Mouse (Mus musculus): Measurements from ENCODE around the gene Ciart. TPM values are rescaled to one million over a fixed set of nuclear protein-coding genes. Genes with fewer than 3 reads are reported as not detected.
A peak's percentile ranks its signal among the peaks of the same experiment; 100 is the strongest.
"Not testable (repeated sequence)": the region's sequence is repeated elsewhere in the genome, so short reads cannot be mapped to it uniquely, and the experiment has no call there.

The Ciart gene
- polyA plus RNA-seq, 1 experiment from 2014 or later: 7.1 TPM

GRCm38 (mm10) chr3:95895501-95895900 lies 13.4 kb upstream of the Ciart start:
- not testable (repeated sequence) for H3K27me3 ChIP-seq (ENCODE audit: control insufficient read depth, insufficient read depth, low read length); H3K9me3 ChIP-seq (ENCODE audit: control insufficient read depth, low read length); H3K36me3 ChIP-seq (ENCODE audit: control insufficient read depth, insufficient read depth, low read length); H3K27ac ChIP-seq (replicated peaks; ENCODE audit: low read depth, low read length); H3K9ac ChIP-seq (ENCODE audit: low read length); H3K4me2 ChIP-seq (ENCODE audit: low read depth, severe bottlenecking); H3K4me3 ChIP-seq (ENCODE audit: low read depth, low read length); DNase-seq (ENCODE audit: low spot score); ATAC-seq (ENCODE audit: insufficient number of reproducible peaks, low FRiP score, low TSS enrichment, low read depth)
- H3K4me1 ChIP-seq (ENCODE audit: control insufficient read depth, insufficient read depth, low read length): peaks cover 15% of the 10 kb centered on the region; the same call in 1 of the 2 replicates
- 92% methylated on average over 7 of the region's 7 CpGs for WGBS

DNA sequence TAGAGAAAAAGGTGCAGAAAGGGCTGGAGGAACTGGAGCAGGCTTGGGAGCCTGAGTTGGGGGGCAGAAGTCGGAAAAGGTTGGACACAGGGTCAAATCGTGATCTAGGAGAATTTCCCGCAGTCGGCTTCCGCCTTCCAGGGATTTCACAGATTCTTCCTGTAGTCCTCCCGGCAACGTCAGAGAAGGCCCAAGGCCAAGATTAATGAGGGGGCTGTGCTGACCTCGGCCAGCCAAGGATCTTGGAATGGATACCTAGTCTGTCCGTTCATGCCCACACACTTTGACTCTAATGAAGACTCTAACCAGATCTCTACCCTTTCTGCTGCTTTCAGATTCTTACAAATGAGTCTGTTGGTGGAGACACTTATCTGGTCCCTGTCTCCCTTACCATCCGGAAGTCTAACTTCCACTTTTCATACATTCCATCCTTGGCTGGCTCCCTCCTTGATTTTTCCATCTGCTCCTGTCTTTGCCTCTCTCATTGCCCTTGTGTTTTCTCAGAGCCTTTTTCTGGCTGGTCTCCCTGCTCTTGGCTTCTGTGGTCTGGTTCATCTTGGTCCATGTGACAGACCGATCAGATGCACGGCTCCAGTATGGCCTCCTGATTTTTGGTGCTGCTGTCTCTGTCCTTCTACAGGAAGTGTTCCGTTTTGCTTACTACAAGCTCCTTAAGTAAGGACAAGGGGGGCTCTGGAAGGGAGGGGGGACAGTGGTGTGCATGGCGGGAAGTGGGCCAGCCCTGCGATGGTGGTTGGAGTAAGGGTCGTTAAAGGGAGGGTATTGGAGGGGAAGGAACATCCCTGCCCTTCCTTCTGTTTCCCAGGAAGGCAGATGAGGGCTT lies 12.5 kb upstream of the Ciart start:
- H3K4me1 ChIP-seq (ENCODE audit: control insufficient read depth, insufficient read depth, low read length): peaks cover 15% of the 10 kb centered on the region; the same call in 1 of the 2 replicates
- H3K4me3 ChIP-seq (ENCODE audit: low read depth, low read length): peak overlapping the region; percentile 65
- 0 out of 2 replicates have a peak, but pooled peaks cover 2% of the 10 kb centered on the region for H3K36me3 ChIP-seq (ENCODE audit: control insufficient read depth, insufficient read depth, low read length)
- H3K9me3 ChIP-seq (ENCODE audit: control insufficient read depth, low read length): no peaks in the 10 kb centered on the region
- no peaks in the 10 kb centered on the region for H3K27me3 ChIP-seq (ENCODE audit: control insufficient read depth, insufficient read depth, low read length)
- 11% methylated on average over 16 of the region's 16 CpGs for WGBS
- no peak overlapping the region for H3K27ac ChIP-seq (replicated peaks; ENCODE audit: low read depth, low read length)
- peak overlapping the region; percentile 72 for H3K9ac ChIP-seq (ENCODE audit: low read length)
- ATAC-seq (ENCODE audit: insufficient number of reproducible peaks, low FRiP score, low TSS enrichment, low read depth): 0 out of 2 replicates have a peak, but pooled peaks have one; percentile 0
- no peak for DNase-seq (ENCODE audit: low spot score)
- H3K4me2 ChIP-seq (ENCODE audit: low read depth, severe bottlenecking): peak overlapping the region; percentile 83

GRCm38 (mm10) chr3:95893606-95894316 lies 11.7 kb upstream of the Ciart start, which contains the start of gene Aph1a:
TSS of gene Aph1a (plus strand) at chr3:95893969.
- WGBS: under 1% methylated on average over 25 of the region's 43 CpGs
- H3K9ac ChIP-seq (ENCODE audit: low read length): peak within 1 kb of the TSS; percentile 72
- H3K4me3 ChIP-seq (ENCODE audit: low read depth, low read length): peak within 1 kb of the TSS; percentile 65
- peaks cover 15% of the 10 kb centered on the region; the same call in 1 of the 2 replicates for H3K4me1 ChIP-seq (ENCODE audit: control insufficient read depth, insufficient read depth, low read length)
- 0 out of 2 replicates have a peak within 1 kb of the TSS, but pooled peaks have one; percentile 16 for H3K27ac ChIP-seq (replicated peaks; ENCODE audit: low read depth, low read length)
- peak; percentile 95 for ATAC-seq (ENCODE audit: insufficient number of reproducible peaks, low FRiP score, low TSS enrichment, low read depth)
- not testable (repeated sequence) for H3K9me3 ChIP-seq (ENCODE audit: control insufficient read depth, low read length); H3K27me3 ChIP-seq (ENCODE audit: control insufficient read depth, insufficient read depth, low read length); H3K36me3 ChIP-seq (ENCODE audit: control insufficient read depth, insufficient read depth, low read length)
- peak; percentile 95 for DNase-seq (ENCODE audit: low spot score)
- H3K4me2 ChIP-seq (ENCODE audit: low read depth, severe bottlenecking): peak within 1 kb of the TSS; percentile 83

- H3K4me2 ChIP-seq (ENCODE audit: low read depth, severe bottlenecking): peak overlapping the region; percentile 42
- WGBS: 11% methylated on average over 7 of the region's 7 CpGs
- no peak overlapping the region; the same call in 1 of the 2 replicates for H3K9ac ChIP-seq (ENCODE audit: low read length)
- peak overlapping the region; percentile 65 for H3K4me3 ChIP-seq (ENCODE audit: low read depth, low read length)
- no peaks in the 10 kb centered on the region for H3K9me3 ChIP-seq (ENCODE audit: control insufficient read depth, low read length)
- 0 out of 2 replicates have a peak overlapping the region, but pooled peaks have one; percentile 16 for H3K27ac ChIP-seq (replicated peaks; ENCODE audit: low read depth, low read length)
- H3K36me3 ChIP-seq (ENCODE audit: control insufficient read depth, insufficient read depth, low read length): 0 out of 2 replicates have a peak, but pooled peaks cover 2% of the 10 kb centered on the region
- ATAC-seq (ENCODE audit: insufficient number of reproducible peaks, low FRiP score, low TSS enrichment, low read depth): no peak
- DNase-seq (ENCODE audit: low spot score): no peak
- H3K4me1 ChIP-seq (ENCODE audit: control insufficient read depth, insufficient read depth, low read length): peaks cover 15% of the 10 kb centered on the region; the same call in 1 of the 2 replicates
- no peaks in the 10 kb centered on the region for H3K27me3 ChIP-seq (ENCODE audit: control insufficient read depth, insufficient read depth, low read length)
Observed at GRCm38 (mm10) chr3:95893126-95893525, 11.1 kb upstream of the Ciart start.

DNA sequence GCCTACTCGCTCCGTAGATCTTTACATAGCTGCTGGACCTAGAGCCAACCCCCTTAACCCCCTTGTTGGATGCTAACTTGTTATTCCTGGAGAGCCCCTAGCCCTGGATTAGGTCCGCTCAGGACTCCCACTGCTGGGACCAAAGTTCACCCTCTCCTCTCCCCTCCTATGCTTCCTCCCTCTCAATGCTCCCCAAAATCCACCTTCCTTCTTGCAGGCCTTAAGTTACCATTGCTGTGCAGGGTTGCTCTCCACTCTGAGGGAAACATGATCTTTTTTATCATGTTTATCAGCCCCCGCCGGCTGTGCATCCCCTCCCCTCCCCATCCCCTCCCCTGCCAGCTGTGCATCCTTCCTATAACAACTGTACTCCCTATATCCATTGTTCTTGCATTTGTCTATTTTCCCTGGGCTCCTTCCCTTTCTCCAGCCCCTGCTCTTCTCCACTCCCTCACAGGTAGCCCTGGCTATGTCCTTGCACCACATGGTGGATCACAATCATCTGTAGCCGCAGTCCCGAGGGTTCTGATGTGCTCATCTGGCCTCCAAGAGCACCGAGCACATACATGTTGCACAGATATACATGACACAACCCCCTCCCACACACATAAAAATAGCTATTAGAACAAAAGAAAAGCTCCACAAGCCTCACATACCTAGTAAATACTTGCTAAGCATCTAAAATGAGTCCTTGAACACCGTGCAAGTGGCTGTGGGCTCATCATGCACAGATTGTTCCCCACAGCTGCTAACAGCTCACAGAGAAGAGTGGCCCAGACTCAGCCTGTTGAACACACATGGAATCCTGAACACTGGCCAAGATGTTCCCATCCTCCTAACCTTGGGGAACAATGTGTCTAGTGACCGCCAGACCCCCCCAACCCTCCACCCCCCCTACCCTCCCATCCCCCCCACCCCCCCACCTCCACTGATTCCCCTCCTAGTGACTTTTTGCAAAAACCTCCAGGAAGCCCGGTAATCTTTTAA lies 10.3 kb upstream of the Ciart start:
- WGBS: 35% methylated on average over 11 of the region's 11 CpGs
- Histone ChIP-seq H3K4me3 (ENCODE audit: low read depth, low read length) (no peak overlapping the region), H3K27me3 (ENCODE audit: control insufficient read depth, insufficient read depth, low read length) (no peaks in the 10 kb centered on the region), H3K27ac (replicated peaks; ENCODE audit: low read depth, low read length) (0 out of 2 replicates have a peak overlapping the region, but pooled peaks have one; percentile 4), H3K9me3 (ENCODE audit: control insufficient read depth, low read length) (no peaks in the 10 kb centered on the region), H3K36me3 (ENCODE audit: control insufficient read depth, insufficient read depth, low read length) (no peaks in the 10 kb centered on the region), H3K4me2 (ENCODE audit: low read depth, severe bottlenecking) (peak overlapping the region; percentile 29; the same call in 1 of the 2 replicates), H3K9ac (ENCODE audit: low read length) (peak overlapping the region; percentile 35; the same call in 1 of the 2 replicates), H3K4me1 (ENCODE audit: control insufficient read depth, insufficient read depth, low read length) (peaks cover 15% of the 10 kb centered on the region; the same call in 1 of the 2 replicates)
- ATAC-seq (ENCODE audit: insufficient number of reproducible peaks, low FRiP score, low TSS enrichment, low read depth) (no peak), DNase-seq (ENCODE audit: low spot score) (no peak)

GRCm38 (mm10) chr3:95891211-95892065 lies 9.4 kb upstream of the Ciart start, which contains the start of gene BC028528:
TSS of gene BC028528 (minus strand) at chr3:95892005.
- Histone ChIP-seq H3K4me3 (ENCODE audit: low read depth, low read length) (no peak within 1 kb of the TSS), H3K9ac (ENCODE audit: low read length) (peak within 1 kb of the TSS; percentile 35; the same call in 1 of the 2 replicates), H3K4me1 (ENCODE audit: control insufficient read depth, insufficient read depth, low read length) (peaks cover 15% of the 10 kb centered on the region; the same call in 1 of the 2 replicates), H3K27ac (replicated peaks; ENCODE audit: low read depth, low read length) (0 out of 2 replicates have a peak within 1 kb of the TSS, but pooled peaks have one; percentile 30), H3K4me2 (ENCODE audit: low read depth, severe bottlenecking) (peak within 1 kb of the TSS; percentile 29; the same call in 1 of the 2 replicates), H3K27me3 (ENCODE audit: control insufficient read depth, insufficient read depth, low read length) (no peaks in the 10 kb centered on the region), H3K9me3 (ENCODE audit: control insufficient read depth, low read length) (no peaks in the 10 kb centered on the region), H3K36me3 (ENCODE audit: control insufficient read depth, insufficient read depth, low read length) (no peaks in the 10 kb centered on the region)
- DNase-seq (ENCODE audit: low spot score) (no peak), ATAC-seq (ENCODE audit: insufficient number of reproducible peaks, low FRiP score, low TSS enrichment, low read depth) (no peak)
- WGBS: 26% methylated on average over 12 of the region's 12 CpGs

DNA sequence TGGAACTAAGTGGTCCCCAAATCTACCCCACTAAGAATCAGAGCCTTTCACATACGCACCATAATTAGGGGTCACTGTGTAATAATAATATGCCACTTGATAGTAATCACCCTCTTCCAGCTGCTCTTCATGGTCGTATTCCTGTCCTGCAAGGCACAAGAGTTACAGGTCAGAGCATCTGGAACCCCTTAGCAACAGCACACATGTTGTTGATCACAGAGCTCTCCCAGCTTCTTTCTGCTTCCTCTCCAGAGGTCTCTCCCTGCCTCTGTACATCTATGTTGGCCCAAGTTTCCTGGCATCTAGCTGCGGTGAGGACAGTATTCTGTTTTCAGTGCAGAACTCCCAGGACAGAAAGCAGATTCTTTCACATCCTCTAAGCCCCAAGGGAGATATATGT lies 7.6 kb upstream of the Ciart start:
- H3K27ac ChIP-seq (replicated peaks; ENCODE audit: low read depth, low read length): no peak overlapping the region
- H3K4me3 ChIP-seq (ENCODE audit: low read depth, low read length): no peak overlapping the region
- H3K4me2 ChIP-seq (ENCODE audit: low read depth, severe bottlenecking): no peak overlapping the region
- H3K9me3 ChIP-seq (ENCODE audit: control insufficient read depth, low read length): no peaks in the 10 kb centered on the region
- ATAC-seq (ENCODE audit: insufficient number of reproducible peaks, low FRiP score, low TSS enrichment, low read depth): no peak
- H3K27me3 ChIP-seq (ENCODE audit: control insufficient read depth, insufficient read depth, low read length): no peaks in the 10 kb centered on the region
- 17% methylated on average over 3 of the region's 3 CpGs for whole genome bisulfite sequencing
- H3K9ac ChIP-seq (ENCODE audit: low read length): no peak overlapping the region
- no peaks in the 10 kb centered on the region for H3K36me3 ChIP-seq (ENCODE audit: control insufficient read depth, insufficient read depth, low read length)
- H3K4me1 ChIP-seq (ENCODE audit: control insufficient read depth, insufficient read depth, low read length): peaks cover 11% of the 10 kb centered on the region; the same call in 1 of the 2 replicates
- peak; percentile 67 for DNase-seq (ENCODE audit: low spot score)
